Mouse (Mus musculus): ENCODE data around the gene Dnajc9.

- TF ChIP-seq CTCF (IDR thresholded peaks at IDR 0.05; ENCODE audit: borderline replicate concordance, control insufficient read depth, extremely low read depth, insufficient read depth, low read length, poor library complexity) = no peak
- TF ChIP-seq POLR2A (IDR thresholded peaks at IDR 0.05; ENCODE audit: control insufficient read depth, extremely low read depth, insufficient read depth, low read length, poor library complexity) = no peak
These were observed 43.7 kb upstream of the Dnajc9 start for GRCm38 (mm10) chr14:20432420-20432819.
